Mouse (Mus musculus) retina, postnatal 1 day (tissue): ENCODE data around the gene Pml.
"Not testable (repeated sequence)": the region's sequence is repeated elsewhere in the genome, so short reads cannot be mapped to it uniquely, and the experiment has no call there.

Experiments used
- DNase-seq: peaks from one replicate; pipeline ENCODE4 v3.0.0-alpha.2; 2012

The Pml gene

GRCm38 (mm10) chr9:58271109-58271508 is 21.5 kb upstream of the Pml start:
- no peak for DNase-seq

GRCm38 (mm10) chr9:58270081-58270480 is 20.5 kb upstream of the Pml start:
- no peak for DNase-seq

GRCm38 (mm10) chr9:58268384-58269313 is 19.1 kb upstream of the Pml start:
- peak; percentile 83 for DNase-seq

DNA sequence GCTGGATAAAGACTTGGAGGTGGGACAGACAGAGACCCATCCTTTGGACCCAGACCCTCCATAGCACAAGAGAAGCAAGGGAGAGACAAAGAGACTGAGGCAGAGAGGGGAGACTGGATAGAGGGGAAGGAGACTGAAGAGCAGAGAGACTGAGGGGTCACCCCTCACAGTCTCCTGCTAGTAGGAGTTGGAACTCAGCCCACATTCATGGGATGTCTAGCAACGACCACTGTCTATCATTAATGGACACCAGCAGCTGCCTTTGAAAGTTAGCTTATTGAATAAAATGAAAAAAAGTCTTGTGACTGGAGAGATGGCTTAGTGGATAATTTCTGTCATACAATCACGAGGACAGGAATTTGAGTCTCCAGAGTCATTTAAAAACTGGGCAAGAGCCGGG is 17.5 kb upstream of the Pml start:
- no peak for DNase-seq

- DNase-seq: no peak
Observed at GRCm38 (mm10) chr9:58266571-58267011, 17.0 kb upstream of the Pml start.

GRCm38 (mm10) chr9:58265368-58265767 is 15.8 kb upstream of the Pml start:
- no peak for DNase-seq

DNA sequence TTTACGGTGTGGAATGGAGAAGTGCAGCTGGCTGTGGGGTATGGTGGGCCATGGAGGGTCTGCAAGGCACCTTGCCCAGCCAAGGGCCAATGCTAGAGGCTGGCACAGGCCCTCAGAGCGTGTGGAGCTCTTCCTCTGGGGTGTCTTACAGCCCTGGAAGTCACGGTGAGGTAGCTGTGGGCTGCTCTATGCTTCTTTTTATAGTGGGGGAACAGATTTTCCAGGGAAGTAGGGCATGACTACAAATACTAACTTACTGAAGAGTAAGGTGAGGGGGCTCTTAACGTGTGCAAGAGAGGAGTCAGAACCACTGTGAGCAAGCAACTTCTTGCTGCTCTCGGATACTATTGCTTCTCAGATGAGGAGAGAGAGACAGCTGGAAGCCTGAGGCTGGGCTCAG is 12.9 kb upstream of the Pml start:
- DNase-seq: no peak

DNA sequence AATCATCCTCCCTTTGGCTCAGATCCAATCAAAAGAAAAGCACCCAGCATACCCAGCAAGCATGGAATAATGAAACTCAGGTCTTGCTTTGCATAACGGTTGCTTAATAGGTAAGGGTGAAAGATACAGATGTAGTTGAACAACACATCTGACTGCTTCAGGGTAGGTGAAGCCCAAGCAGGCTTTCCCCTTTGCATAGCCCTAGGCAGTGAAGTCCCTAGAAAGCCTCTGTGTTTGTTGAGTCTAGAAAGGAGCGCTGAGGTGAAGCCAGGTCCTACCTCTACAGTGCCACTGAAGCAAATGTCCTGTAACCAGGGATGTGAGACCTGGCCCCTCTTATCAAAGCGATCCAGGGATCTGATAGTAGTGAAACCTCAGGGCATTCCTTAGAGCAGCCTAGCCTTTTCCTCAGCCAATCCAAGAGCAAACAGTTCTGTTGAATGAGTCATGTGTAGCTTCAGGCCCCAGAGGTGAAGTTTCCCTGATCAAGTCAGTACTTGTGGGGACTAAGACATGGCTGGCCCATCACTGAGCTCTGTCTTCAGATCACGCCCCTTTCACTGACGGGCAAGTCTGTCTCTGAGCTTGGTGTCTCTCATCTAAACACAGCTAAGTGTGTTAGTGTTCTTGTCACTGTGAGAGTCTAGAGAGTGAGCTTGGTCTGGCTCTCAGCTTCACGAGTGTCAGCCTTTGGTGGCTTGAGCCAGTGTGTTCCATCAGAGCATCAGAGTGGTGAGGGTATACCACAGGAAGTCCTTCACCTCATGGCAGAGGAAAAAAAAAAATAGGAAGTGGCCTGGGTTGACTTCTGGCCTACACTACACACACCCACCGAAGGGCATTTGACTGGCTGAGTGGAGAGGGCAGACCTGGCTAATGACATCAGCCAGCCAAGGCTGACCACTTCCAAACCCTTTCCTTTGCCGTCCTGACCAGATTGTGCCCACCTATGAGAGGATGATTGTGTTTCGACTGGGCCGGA is 6.4 kb upstream of the Pml start:
- DNase-seq: no peak

GRCm38 (mm10) chr9:58255105-58255504 is 5.5 kb upstream of the Pml start:
- no peak for DNase-seq

GRCm38 (mm10) chr9:58253805-58254122 is 4.2 kb upstream of the Pml start:
- DNase-seq: not testable (repeated sequence)

- DNase-seq: peak; percentile 97
Observed at GRCm38 (mm10) chr9:58253033-58253804, 3.6 kb upstream of the Pml start, which contains the start of gene Stoml1. Gene Stoml1 (plus strand): TSS chr9:58253164.

DNA sequence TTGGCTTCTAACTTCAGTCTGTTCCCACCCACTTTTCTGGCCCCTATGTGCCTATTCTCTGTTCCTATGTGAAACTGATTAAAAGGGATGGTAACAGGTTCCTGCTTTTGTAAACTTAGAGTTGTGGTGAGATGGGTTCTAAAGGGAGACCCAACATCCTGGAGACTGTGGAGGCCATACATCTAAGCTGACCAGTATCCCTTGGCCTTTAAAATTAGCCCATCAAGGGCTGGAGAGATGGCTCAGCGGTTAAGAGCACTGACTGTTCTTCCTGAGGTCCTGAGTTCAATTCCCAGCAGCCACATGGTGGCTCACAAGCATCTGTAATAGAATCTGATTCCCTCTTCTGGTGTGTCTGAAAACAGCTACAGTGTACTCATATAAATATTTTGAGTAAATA is 1.1 kb upstream of the Pml start:
- DNase-seq: not testable (repeated sequence)

DNA sequence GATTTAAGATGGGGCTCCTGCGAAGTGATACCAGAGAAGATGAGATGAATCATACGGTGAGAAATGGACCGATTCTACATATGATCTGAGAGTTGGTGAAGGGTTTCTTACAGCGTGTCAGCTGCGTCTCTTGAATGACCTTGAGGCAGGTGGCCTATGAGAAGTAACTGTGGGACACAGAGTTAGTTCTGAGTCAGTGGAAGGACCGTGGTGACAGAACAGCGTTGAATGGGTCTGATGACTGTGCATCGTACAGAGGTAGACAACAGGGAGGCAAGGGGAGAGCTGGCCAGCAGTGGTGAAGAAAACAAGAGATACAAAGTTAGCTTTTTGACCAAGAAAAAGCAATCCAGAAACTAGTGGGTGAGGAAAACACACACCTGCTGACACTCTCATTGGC is 736 bp upstream of the Pml start:
- no peak for DNase-seq

GRCm38 (mm10) chr9:58248746-58249413 is 706 bp downstream of the Pml start:
- no peak for DNase-seq

DNA sequence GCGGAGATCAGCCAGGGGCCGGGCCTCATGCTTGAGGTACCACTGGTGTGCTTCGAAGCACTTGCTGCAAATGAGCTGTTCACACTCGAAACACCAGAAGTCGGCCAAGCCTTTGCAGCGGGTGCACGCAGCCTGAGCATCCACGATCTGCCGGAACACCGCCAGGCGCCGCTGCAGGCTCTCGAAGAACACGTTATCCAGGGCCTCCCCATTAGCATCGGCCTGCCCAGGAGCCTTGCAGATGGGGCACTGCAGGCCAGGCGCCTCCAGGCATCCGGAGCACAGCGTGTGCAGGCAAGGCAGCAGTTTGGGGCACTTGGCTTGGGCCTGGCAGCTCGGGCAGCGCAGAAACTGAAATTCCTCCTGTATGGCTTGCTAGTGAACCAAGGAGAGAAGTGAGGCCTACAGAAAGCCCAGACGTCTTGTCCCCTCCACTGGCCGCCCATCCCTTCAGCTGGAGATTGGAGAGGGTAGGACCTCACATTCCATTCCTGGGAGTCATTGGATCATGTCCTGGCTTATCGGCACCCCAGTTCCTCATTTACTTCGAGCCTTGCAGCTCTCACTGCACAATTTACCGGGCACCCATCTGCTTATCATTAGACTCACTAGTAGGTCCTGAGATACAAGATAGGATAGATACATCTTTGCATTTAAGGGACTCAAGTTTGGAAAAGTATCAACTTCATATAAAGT is 2.4 kb downstream of the Pml start:
- peak; percentile 90 for DNase-seq

GRCm38 (mm10) chr9:58246083-58246591 is 3.4 kb downstream of the Pml start:
- DNase-seq: no peak

- no peak for DNase-seq
Observed at GRCm38 (mm10) chr9:58243696-58244095, 5.9 kb downstream of the Pml start.

GRCm38 (mm10) chr9:58242696-58243095 is 6.9 kb downstream of the Pml start:
- no peak for DNase-seq

DNA sequence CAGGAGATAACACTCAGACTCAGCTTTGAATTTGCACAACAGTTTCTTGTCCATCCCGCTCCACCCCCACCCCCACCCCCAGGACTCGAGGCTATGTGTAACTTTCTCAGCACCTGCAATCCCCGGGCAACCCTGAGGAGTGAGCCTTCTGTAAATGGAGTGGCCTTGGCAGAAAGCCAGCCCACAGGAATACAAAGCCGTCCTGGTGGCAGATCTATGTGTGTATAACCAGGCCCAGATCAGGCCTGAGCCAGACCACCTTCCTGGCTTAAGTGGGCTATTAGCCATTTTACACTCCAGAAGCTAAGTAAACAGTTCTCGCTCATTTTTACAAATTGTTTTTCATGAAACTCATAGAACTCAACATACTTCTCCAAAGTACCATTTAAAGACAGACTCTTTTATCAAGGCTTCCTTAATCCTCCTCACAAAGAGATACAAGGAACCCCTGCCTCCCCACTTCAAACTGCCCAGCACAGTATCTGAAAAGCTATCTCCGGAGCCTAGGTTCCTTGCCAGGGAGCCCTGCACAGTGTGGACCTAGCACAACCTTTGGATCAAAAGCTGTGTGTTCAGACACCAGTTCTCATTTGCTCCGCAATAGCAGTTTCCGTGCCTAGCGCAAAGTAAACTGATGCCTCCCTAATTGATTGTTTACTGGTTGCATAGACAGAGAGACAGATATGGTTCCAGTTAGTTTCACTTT is 7.7 kb downstream of the Pml start:
- DNase-seq: peak; percentile 58

GRCm38 (mm10) chr9:58234502-58235015 is 15.0 kb downstream of the Pml start:
- DNase-seq: no peak
